Mouse (Mus musculus): ENCODE results near the gene Scn1a. TPM values are rescaled to one million over a fixed set of nuclear protein-coding genes. Genes with fewer than 3 reads are reported as not detected.

Gene Scn1a
- polyA plus RNA-seq, 1 experiment from 2014 or later = 18.7 TPM

GRCm38 (mm10) chr2:66336396-66336795, 104.2 kb downstream of the Scn1a start:
- no peaks in the 10 kb centered on the region for H3K27me3 ChIP-seq (ENCODE audit: control insufficient read depth, insufficient read depth, low read length)
- no peak overlapping the region for H3K27ac ChIP-seq
- DNase-seq (ENCODE audit: low spot score) (peak; percentile 56), ATAC-seq (ENCODE audit: low FRiP score) (no peak)
- WGBS = 81% methylated on average over 6 of the region's 6 CpGs
- H3K9ac ChIP-seq = no peak overlapping the region
- no peaks in the 10 kb centered on the region for H3K4me1 ChIP-seq (replicated peaks; ENCODE audit: control insufficient read depth, insufficient read depth, low read length)
- no peak overlapping the region for H3K4me3 ChIP-seq (replicated peaks; ENCODE audit: low read length)
- H3K4me2 ChIP-seq (replicated peaks) = no peak overlapping the region
- no peaks in the 10 kb centered on the region for H3K9me3 ChIP-seq (ENCODE audit: control insufficient read depth, low read length)
- no peaks in the 10 kb centered on the region for H3K36me3 ChIP-seq (replicated peaks; ENCODE audit: control insufficient read depth, insufficient read depth)

- ATAC-seq (ENCODE audit: low FRiP score) (no peak), DNase-seq (ENCODE audit: low spot score) (no peak)
- 0 out of 2 replicates have a peak, but pooled peaks cover 3% of the 10 kb centered on the region for H3K9me3 ChIP-seq (ENCODE audit: control insufficient read depth, low read length)
- no peak overlapping the region for H3K27ac ChIP-seq
- H3K27me3 ChIP-seq (ENCODE audit: control insufficient read depth, insufficient read depth, low read length) = no peaks in the 10 kb centered on the region
- no peak overlapping the region for H3K4me3 ChIP-seq (replicated peaks; ENCODE audit: low read length)
- peaks cover 10% of the 10 kb centered on the region for H3K36me3 ChIP-seq (replicated peaks; ENCODE audit: control insufficient read depth, insufficient read depth)
- WGBS = 80% methylated on average over 3 of the region's 3 CpGs
- no peak overlapping the region for H3K4me2 ChIP-seq (replicated peaks)
- no peaks in the 10 kb centered on the region for H3K4me1 ChIP-seq (replicated peaks; ENCODE audit: control insufficient read depth, insufficient read depth, low read length)
- no peak overlapping the region for H3K9ac ChIP-seq
Observed at GRCm38 (mm10) chr2:66272551-66272950, 168.1 kb downstream of the Scn1a start.

- H3K4me1 ChIP-seq (replicated peaks; ENCODE audit: control insufficient read depth, insufficient read depth, low read length) = peaks cover 20% of the 10 kb centered on the region
- DNase-seq (ENCODE audit: low spot score) = peak; percentile 97
- peak; percentile 99 for ATAC-seq (ENCODE audit: low FRiP score)
- WGBS = under 1% methylated on average over 56 of the region's 56 CpGs
- H3K4me3 ChIP-seq (replicated peaks; ENCODE audit: low read length) = peak within 1 kb of the TSS; percentile 80
- H3K9ac ChIP-seq = peak within 1 kb of the TSS; percentile 83
- H3K4me2 ChIP-seq (replicated peaks) = peak within 1 kb of the TSS; percentile 61
- no peaks in the 10 kb centered on the region for H3K9me3 ChIP-seq (ENCODE audit: control insufficient read depth, low read length)
- H3K27me3 ChIP-seq (ENCODE audit: control insufficient read depth, insufficient read depth, low read length) = no peaks in the 10 kb centered on the region
- H3K27ac ChIP-seq = peak within 1 kb of the TSS; percentile 92
- peaks cover 7% of the 10 kb centered on the region; the same call in 1 of the 2 replicates for H3K36me3 ChIP-seq (replicated peaks; ENCODE audit: control insufficient read depth, insufficient read depth)
Observed at GRCm38 (mm10) chr2:66256220-66257131, 184.2 kb downstream of the Scn1a start, which contains the start of gene Ttc21b. Gene Ttc21b, minus strand, starts transcription at chr2:66256617.

GRCm38 (mm10) chr2:66244013-66244412, 196.6 kb downstream of the Scn1a start:
- H3K4me1 ChIP-seq (replicated peaks; ENCODE audit: control insufficient read depth, insufficient read depth, low read length) = no peaks in the 10 kb centered on the region
- H3K4me3 ChIP-seq (replicated peaks; ENCODE audit: low read length) = no peak overlapping the region
- no peaks in the 10 kb centered on the region for H3K9me3 ChIP-seq (ENCODE audit: control insufficient read depth, low read length)
- DNase-seq (ENCODE audit: low spot score) = no peak
- WGBS = 78% methylated on average over 1 of the region's 1 CpGs
- H3K36me3 ChIP-seq (replicated peaks; ENCODE audit: control insufficient read depth, insufficient read depth) = peaks cover 68% of the 10 kb centered on the region
- no peak overlapping the region for H3K27ac ChIP-seq
- H3K4me2 ChIP-seq (replicated peaks) = no peak overlapping the region
- no peak overlapping the region for H3K9ac ChIP-seq
- no peaks in the 10 kb centered on the region for H3K27me3 ChIP-seq (ENCODE audit: control insufficient read depth, insufficient read depth, low read length)
- ATAC-seq (ENCODE audit: low FRiP score) = no peak

GRCm38 (mm10) chr2:66240334-66240733, 200.3 kb downstream of the Scn1a start:
- no peak overlapping the region for H3K4me2 ChIP-seq (replicated peaks)
- 93% methylated on average over 1 of the region's 1 CpGs for WGBS
- DNase-seq (ENCODE audit: low spot score) = no peak
- H3K27me3 ChIP-seq (ENCODE audit: control insufficient read depth, insufficient read depth, low read length) = no peaks in the 10 kb centered on the region
- no peak overlapping the region for H3K27ac ChIP-seq
- H3K4me1 ChIP-seq (replicated peaks; ENCODE audit: control insufficient read depth, insufficient read depth, low read length) = no peaks in the 10 kb centered on the region
- H3K9me3 ChIP-seq (ENCODE audit: control insufficient read depth, low read length) = no peaks in the 10 kb centered on the region
- H3K36me3 ChIP-seq (replicated peaks; ENCODE audit: control insufficient read depth, insufficient read depth) = peaks cover 64% of the 10 kb centered on the region
- H3K9ac ChIP-seq = no peak overlapping the region
- ATAC-seq (ENCODE audit: low FRiP score) = no peak
- H3K4me3 ChIP-seq (replicated peaks; ENCODE audit: low read length) = no peak overlapping the region

- WGBS = 94% methylated on average over 5 of the region's 5 CpGs
Observed at GRCm38 (mm10) chr2:66238886-66239285, 201.8 kb downstream of the Scn1a start.

GRCm38 (mm10) chr2:66220954-66221353, 219.7 kb downstream of the Scn1a start:
- ATAC-seq (ENCODE audit: low FRiP score) (no peak), DNase-seq (ENCODE audit: low spot score) (no peak)
- Histone ChIP-seq H3K9me3 (ENCODE audit: control insufficient read depth, low read length) (no peaks in the 10 kb centered on the region), H3K27me3 (ENCODE audit: control insufficient read depth, insufficient read depth, low read length) (no peaks in the 10 kb centered on the region), H3K4me3 (replicated peaks; ENCODE audit: low read length) (no peak overlapping the region), H3K9ac (no peak overlapping the region), H3K4me1 (replicated peaks; ENCODE audit: control insufficient read depth, insufficient read depth, low read length) (no peaks in the 10 kb centered on the region), H3K36me3 (replicated peaks; ENCODE audit: control insufficient read depth, insufficient read depth) (peaks cover 55% of the 10 kb centered on the region), H3K27ac (no peak overlapping the region), H3K4me2 (replicated peaks) (no peak overlapping the region)
- WGBS = 96% methylated on average over 7 of the region's 7 CpGs

More at GRCm38 (mm10) chr2:66238886-66239285, 201.8 kb downstream of the Scn1a start:
- no peaks in the 10 kb centered on the region for H3K27me3 ChIP-seq (ENCODE audit: control insufficient read depth, insufficient read depth, low read length)
- DNase-seq (ENCODE audit: low spot score) = no peak
- no peaks in the 10 kb centered on the region for H3K9me3 ChIP-seq (ENCODE audit: control insufficient read depth, low read length)
- no peak for ATAC-seq (ENCODE audit: low FRiP score)
- no peak overlapping the region for H3K9ac ChIP-seq
- no peaks in the 10 kb centered on the region for H3K4me1 ChIP-seq (replicated peaks; ENCODE audit: control insufficient read depth, insufficient read depth, low read length)
- no peak overlapping the region for H3K27ac ChIP-seq
- H3K4me3 ChIP-seq (replicated peaks; ENCODE audit: low read length) = no peak overlapping the region
- peaks cover 69% of the 10 kb centered on the region for H3K36me3 ChIP-seq (replicated peaks; ENCODE audit: control insufficient read depth, insufficient read depth)
- no peak overlapping the region for H3K4me2 ChIP-seq (replicated peaks)

Other genes with a start within 250 kb of the Scn1a start
- 13.6 and 13.7 TPM in 2 replicates for gene Ttc21b, start 184.2 kb downstream of the Scn1a start, polyA plus RNA-seq (2014; fragmentation: Nextera tagmentation; extraction: Ambion mirVana)
- 9.5 and 10.5 TPM in 2 replicates for gene Scn9a, start 194.1 kb upstream of the Scn1a start, polyA plus RNA-seq (2014; fragmentation: Nextera tagmentation; extraction: Ambion mirVana)